Mouse (Mus musculus) megakaryocyte, adult 5-6 weeks (primary cell): ENCODE data around the gene Klhdc1. TPM values are rescaled to one million over a fixed set of nuclear protein-coding genes. Genes with fewer than 3 reads are reported as not detected.

ENCODE experiments used
- ATAC-seq: 2 replicates; pipeline ENCODE4 v1.8.0; 2016; ENCODE audit warnings: mild to moderate bottlenecking, inconsistent platforms; ENCODE audit not compliant: poor library complexity, severe bottlenecking
- total RNA-seq, 2 experiments: library from RNA; stranded (forward) in 1 of 2; stranded (reverse) in 1 of 2; fragments of 153-499, 151-499 nt in 1 of 2; fragments of 221-1000, 200-1000 nt in 1 of 2; gene quantifications; 2 replicates each; pipeline versions ENCODE4 v1.2.3 to v1.2.4; 2015 to 2017

Gene Klhdc1
- total RNA-seq (2015), result 0.91 and 3.5 TPM in 2 replicates
- total RNA-seq (2017), result 2.9 and 5.1 TPM in 2 replicates

DNA sequence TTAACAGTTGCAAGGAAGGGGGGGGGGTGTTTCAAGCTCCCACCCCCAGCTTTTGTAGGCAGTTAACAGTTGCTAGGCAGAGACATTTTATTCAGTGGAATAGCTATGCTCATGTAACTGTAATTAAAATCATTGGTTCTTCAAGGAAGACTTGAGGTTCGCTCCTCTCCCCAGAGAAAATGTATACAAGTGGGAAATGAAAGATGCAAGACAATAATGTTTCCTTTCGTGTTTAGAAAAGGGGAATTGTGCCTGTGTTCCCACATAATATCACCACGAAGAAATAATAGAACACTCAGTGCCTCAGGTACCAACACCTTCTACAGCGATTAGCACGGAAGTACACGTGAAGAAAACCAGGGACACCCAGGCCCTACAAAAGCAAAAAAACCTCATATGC is at the start of gene Klhdc1:
Gene Klhdc1 (plus strand): TSS at position 301 of the 400 bp plus-strand sequence.
- ATAC-seq, result no peak

DNA sequence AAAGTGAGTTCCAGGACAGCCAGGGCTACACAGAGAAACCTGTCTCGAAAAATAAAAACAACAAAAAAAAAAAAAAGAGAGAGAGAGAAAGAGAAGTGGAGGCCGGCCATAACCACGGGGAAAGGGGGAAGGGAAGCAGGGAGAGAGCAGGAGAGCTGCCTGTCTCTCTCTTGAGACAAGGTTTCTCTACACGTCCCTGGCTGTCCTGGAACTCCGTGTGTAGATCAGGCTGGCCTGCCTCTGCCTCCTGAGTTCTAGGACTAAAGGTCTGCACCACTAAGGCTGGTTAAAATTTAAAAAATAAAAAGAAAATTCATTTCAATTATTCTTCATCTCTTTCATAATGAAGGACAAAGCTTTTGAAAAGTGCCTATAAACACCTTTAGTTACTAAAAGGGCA is 49.6 kb upstream of the Klhdc1 start:
- ATAC-seq, result no peak

DNA sequence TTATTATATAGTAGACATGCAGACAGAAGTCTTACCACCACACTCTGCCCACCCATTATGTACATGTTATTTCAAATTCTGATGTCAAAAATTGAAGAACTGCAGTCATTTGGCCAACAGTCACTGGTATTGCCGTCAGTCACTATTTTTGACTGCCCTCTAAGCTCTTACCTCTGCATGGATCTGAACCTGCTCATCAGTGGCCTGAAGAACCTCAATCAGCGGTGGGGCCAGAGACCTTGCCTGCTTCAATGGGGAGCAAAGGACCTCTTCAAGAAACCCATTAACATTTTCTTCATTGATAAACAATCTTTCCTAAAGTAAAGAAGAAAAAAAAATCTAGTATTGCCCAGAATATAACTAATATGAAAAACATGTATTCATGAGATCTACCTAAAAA is 48.3 kb upstream of the Klhdc1 start:
- ATAC-seq, result no peak

DNA sequence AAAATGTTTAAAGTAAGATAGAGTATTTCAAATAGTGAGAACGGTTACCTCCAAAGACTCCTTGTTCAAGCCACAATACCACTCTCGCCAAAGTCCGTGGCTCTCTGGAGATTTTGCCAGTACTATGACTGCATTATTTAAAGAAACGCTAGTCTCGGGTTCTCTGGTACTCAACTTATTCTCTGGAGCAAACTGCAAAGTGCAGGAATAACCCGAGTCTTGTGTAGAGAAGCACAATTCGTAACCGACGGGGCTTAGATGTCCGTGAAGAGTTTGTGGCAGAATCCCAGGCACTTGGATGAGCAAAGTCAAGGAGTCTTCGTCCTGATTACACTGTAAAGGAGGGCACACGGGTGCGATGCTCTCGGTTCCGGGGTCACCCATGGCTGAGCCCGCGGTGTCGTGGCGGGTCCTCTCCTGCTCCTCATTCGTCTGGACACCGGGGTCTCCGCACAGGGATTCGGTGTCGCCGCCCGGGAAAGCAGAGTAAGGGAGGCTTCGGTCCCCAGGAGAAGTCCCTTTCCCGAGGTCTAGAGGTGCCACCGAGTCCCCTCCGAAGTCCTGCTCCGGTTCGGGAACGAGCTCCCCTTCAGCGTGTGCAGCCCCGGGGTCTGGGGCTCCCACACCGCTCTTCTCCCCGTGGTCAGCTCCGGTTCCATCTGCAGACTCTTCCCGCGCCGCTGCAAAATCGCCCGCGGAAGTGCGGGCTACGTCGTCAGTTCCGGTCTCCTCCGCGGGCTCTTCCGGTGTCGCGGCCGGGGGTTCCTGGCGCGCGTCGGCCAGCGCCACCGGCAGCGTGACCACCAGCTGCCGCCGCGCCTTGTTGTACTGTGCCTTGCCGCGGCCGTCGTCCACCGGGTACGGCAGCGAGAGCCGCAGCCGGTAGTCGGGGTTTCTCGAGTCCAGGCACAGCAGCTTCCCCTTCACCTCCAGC is 44.3 kb upstream of the Klhdc1 start, which contains the start of gene Gm49383:
Gene Gm49383 (minus strand): TSS at position 661 of the 934 bp plus-strand sequence.
- peak; percentile 86 for ATAC-seq

DNA sequence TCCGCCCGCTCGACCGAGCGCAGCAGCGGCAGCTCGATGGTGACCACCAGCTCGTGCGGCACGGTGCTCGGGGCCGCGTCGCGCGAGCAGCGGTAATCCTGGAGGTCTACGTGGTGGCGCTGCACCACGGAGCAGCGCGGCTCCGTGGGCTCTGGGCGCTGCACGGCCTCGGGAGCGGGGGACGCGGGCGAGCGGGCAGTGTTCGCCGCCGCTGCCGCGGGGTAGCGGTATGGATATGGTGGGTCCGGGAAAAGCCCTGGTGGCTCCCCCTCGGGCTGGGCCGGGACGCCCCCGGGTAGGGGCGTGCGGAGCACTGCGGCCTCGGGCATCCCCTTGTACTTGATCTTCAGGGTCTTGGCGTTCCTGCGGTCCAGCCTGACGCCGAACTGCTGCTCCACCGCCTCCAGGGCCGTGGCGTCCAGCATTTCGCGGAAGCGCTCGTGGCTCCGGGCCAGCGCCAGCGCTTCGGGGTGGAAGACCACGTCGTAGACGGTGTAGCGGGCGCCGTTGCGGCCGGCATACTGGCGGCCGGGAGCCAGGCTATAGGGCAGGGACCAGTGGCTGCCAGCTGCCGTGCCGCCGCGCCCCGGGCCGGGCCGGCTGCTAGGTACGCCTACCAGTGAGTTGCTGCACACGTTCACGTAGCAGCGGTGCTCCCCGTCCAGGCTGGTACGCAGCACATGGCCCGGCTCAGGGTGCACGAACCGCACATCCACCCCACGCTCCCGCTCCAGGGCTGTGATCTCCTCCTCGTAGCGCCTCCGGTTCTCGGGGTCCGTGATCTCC is 43.4 kb upstream of the Klhdc1 start:
- ATAC-seq, result peak; percentile 50

DNA sequence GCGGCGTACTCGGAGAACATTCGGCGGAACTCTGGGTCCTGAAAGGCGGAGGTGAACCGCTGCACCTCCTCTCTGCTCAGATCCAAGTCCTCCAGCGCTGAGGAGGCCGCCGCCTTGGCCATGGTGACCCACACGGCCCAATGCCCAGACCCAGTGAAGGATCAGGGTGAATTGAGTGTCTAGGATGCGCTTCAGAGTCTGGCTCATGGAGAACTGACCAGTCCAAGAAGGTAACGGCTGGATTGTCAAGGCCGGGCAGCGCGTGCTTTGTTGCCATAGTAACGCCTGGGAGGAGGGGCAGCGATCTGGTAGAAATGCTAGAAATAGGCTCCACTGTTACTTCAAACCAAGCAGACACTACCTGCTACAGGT is 42.8 kb upstream of the Klhdc1 start, which contains the start of gene Dnaaf2:
Gene Dnaaf2 (minus strand): TSS at position 266 of the 372 bp plus-strand sequence.
- ATAC-seq, result peak; percentile 34

DNA sequence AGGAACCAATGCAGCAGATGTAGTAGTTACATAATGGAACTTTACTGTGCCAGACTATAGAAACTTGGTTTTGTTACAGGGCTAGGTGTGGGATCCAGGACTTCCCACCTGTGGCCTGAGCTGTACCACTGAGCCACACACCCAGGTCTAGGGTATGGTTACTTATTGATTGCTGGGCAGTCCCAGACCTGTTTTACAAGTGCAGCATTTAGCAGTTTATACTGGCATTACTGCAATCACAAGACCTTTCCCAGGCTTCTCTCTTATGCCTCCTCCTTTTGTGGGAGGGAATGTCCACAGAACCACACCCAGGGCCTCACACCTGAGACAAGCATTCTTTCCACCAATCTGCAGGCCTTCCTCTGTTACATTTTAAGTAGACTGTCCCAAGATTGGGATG is 42.0 kb upstream of the Klhdc1 start:
- no peak for ATAC-seq

DNA sequence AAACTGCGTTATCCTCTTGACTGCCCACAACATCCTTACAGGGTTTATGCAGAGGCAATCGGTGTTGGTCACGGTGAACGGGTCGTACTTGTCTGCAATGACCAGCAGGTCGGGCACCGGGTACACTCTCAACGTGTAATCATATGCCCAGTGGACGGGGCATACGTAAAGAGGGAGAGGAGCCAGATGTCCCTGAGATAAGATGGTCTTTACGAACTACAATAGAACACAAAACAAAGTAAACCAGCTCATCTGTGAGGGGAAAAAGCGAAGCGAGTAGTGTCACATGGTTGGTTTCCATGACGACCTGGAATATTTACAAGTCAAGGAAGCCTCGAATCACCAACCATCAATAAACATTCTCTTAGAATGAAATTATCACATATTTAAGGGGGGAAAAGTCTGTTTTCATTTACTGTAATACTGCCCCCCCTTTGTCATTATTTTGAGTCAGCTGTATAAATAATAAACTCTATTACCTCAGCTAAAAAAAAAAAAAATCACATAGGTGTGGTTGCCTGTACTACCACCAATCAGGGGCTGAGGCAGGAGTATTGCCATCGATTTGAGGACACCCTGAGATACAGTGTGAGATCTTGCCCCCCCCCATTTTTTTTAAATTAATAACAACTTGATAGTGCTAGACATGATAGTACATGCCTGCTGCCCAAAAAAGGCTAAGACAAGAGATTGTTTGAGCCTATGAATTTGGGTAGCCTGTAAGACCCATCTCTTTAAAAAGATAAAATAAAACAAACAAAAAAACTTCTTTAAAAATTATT is 36.7 kb upstream of the Klhdc1 start, which contains the start of gene Gm49384:
Gene Gm49384 (minus strand): TSS at position 216 of the 782 bp plus-strand sequence.
- no peak for ATAC-seq

DNA sequence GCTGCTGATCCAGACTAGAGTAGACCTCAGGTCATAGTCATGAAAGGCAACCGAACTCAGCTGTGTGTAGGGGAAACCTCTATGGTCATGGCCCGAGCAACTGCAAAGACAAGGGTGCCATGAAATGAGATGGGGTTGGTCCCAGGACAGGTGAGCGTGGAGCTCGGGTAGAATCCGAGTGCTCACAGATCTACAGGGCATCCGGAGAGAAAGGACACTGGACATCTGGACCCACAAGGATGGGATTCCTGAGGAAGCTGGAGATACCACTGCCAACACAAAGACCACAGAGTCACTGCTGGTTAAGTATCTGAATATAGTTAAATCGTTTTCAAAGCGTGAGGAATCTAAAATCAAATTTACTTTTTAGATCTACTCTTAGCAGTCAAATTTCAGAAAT is 33.6 kb upstream of the Klhdc1 start:
- no peak for ATAC-seq

DNA sequence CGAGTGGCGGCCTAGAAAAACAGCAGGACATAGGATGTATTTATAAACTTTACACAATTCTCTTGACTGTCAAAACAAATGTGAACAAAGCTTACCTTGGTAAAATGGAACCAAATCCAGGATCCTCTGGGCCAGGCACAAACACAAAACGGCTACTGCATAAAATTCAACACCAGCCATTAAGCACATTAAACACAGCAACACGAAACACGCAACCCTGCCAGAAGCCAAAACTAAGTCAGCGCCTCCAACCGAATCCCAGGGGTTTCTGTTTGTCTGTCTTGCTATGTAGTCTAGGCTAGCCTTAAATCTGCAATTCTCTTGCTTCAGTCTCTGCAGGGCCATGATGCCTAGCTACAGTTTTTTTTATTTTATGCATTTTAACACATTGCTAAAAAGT is 33.0 kb upstream of the Klhdc1 start:
- ATAC-seq, result no peak

DNA sequence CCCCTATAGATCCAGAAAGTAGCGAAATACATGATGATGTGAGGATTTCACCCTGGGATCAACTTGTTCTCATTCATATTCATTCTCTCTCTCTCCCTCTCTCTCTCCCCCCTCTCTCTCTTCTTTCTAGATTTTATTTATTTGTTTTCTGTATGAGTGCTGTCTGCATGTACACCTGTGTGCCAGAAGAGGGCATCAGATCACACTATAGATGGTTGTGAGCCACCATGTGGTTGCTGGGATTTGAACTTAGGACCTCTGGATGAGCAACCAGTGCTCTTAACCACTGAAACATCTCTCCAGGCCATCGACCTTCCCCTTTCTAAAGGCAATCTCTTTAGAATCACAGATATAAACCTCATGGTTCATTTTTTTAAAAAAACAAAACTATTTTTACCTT is 32.5 kb upstream of the Klhdc1 start:
- no peak for ATAC-seq

DNA sequence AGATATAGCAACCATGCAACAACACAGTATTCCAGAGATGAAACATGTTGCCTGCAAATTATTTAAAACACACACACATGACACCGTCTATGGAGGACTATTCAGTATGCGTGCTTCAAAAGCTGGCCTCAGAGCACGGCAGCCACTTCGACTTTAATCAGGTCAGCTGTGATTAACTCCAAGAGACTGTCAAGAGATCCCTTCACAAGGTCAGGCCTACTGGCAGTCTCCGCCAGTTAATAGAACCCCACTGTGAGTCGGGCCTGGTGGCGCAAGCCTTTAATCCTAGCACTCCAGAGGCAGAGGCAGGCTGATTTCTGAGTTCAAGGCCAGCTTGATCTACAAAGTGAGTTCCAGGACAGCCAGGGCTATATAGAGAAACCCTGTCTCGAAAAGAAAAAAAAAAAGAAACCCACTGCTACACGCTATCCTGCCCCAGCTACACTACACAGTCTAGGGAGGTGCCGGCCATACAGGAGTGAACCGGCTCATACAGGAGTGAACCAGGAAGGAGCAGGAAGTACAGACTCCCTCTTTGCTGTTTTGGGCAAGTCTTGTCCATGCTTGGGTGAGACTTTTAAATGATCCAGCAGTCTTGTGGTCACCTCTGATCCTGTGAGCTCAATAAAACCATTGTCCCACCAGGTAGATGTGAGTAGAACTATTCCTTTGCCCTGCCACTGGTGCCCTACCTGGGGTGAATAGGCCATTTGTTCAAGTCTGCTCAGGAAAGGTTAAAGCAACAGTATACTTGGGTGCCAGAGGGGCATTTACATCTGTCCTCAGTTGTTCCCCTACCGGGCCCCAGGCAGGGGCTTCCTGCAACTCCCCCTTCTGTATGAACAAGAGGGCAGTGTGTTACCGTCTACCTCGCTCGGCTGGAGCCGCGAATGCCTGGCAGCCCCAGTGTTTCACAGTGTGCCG is 30.7 kb upstream of the Klhdc1 start:
- no peak for ATAC-seq

DNA sequence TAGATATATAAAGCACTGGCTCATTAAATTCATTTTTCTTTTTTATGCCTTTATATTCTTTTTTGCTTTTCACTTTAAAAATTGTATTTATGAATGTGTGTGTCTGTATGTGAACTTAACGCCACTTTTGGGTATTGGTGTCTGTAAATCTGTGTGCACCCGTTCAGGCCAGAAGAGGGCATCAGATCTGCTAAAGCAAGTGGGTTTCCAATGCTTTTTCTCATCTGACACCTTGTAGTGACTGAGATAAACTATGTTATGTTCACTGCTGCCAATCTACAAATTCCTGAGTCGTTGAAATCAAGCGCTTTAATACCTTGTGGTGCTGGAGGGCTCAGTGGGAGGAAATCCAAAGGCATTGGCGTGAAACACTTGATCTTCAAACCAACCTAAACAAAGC is 29.9 kb upstream of the Klhdc1 start:
- ATAC-seq, result no peak

DNA sequence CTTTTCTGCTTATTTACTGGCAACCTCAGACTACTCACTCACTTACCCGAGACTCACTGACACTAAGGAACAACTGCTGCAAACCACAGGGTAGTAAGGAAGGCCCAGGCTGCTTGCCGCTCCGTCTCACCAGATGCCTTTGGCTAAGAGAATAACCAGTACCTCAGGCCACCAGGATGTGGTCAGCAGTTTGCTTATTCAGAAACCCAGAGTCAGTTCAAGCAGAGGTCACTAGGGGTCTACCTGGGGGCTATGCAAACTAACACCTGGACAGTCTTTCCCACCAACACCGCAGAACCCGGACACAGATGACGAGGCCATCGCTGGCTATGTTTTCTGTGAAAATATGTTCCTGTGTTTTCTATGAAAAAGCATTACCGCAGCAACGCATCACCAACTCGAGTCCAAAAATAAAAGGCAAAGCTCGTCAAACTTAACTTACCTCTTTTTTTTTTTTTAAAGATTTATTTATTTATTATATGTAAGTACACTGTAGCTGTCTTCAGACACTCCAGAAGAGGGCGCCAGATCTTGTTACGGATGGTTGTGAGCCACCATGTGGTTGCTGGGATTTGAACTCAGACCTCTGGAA is 27.7 kb upstream of the Klhdc1 start:
- ATAC-seq, result no peak

DNA sequence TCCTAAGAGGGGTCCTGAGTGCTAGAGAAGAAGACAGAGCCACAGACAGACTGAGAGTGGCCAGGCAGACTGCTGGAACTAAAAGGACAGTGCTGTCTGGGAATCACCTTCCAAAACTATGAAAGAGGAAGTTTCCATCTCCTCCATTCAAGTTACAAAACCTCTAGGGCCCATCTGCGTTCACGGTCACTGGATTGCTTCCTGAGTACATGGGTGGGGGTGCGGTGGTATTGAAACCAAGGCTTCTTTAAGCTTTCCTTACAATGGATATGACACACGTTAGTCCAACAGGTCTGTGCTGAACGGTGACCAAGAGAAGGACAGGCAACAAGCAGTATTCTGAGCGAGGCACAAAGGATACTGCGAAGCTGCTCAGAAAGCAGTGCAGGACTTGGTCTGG is 26.6 kb upstream of the Klhdc1 start:
- peak; percentile 67 for ATAC-seq

DNA sequence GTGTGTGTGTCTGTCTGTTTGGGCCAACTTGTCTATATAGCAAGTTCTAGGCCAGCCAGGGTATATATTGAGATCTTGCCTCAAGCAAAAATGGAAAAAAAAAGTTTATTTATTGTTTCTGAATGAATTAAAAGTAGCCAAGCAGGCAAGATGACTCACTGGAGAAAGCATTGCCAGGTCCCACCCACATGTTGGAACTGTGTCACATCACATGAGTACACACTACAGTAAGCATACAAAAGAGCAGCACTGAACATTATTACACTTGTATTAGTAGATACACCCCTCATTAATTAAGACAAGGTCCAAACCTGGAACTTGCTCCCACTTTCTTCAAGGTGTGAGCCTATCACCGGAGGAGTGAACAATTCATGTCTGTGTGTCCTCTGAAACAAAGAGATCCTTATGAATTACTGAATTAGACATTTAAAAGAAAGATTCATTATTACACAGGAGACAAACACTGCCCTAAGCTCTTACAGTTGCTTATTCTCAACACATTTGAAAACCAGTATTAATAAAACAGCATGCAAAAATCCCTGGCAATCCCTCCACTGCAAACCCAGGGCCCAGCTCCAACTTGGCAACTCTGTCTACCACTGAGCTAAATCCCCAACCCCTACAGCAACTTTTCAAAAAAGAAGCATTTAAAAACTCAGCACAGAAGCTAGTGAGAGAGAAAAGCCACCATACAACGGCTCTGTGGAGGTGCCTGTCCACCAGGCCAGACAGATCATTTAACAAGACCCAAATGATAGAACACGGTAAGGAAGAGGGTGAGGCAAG is 25.8 kb upstream of the Klhdc1 start:
- ATAC-seq, result no peak

DNA sequence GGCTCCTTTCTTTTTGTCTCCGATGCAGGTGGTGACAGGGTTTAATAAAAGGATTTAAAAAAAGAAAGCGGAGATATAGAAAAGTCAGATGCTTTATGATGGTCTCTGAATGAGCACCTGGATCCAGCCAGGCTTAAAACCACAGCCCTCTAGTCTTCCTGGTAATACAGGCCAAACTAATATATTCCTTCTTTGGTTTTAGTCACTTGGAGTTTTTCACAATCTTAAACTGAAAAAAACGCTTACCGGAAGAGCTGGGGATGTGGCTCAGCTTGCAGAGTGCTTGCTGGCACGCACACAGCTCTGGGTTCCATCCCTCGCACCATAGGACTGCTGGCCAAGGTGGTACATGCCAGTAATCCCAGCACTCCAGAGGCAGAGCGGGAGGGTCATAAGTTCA is 24.4 kb upstream of the Klhdc1 start:
- ATAC-seq, result no peak

DNA sequence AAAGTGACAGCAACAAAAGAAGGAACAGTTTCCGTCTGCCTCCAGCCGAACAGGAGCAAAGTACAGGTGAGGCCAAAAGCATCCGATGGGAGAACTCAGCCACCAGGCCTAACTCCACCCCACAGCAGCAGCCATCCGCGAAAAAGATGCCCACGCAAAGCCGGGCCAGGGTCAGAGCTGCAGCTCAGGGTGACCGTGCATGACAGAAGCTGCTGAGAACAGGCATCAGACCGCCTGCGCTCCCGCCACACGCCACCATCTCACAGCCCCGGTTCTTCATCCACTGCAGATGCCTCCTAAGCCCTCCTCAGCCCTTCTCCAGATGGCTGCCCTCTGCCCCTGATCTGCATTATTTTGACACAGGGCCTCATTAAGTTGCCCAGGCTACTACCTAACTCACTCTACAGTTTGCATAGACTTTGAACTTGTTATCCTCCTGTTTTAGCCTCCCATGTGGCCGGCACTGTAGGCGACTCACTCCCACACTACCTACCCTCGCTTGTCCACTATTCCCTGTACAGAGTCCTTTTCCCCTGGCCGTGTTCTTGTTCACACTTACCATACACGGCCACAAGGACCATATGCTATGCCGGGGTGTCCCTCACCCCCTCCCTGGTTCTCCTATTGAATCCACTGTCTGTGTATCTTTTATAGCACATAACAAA is 20.2 kb upstream of the Klhdc1 start:
- ATAC-seq, result no peak
